Mouse (Mus musculus) limb, embryonic 13.5 days (tissue): ENCODE data around the gene Ablim1. TPM values are rescaled to one million over a fixed set of nuclear protein-coding genes. Genes with fewer than 3 reads are reported as not detected.

Experiments used
- ATAC-seq: fragments of 200-750 bp; cut with Nextera tagmentation; 2 replicates; pipeline ENCODE4 v1.8.0; 2017; ENCODE audit warnings: low read depth, moderate number of reproducible peaks, moderate TSS enrichment; ENCODE audit not compliant: low FRiP score
- H3K27ac ChIP-seq: fragments of 300-500 bp; sonication (generic); 2 replicates; pipeline ENCODE4 v1.5.1; 2015; ENCODE audit warnings: inconsistent platforms, mild to moderate bottlenecking, moderate library complexity
- H3K27me3 ChIP-seq: fragments of 300-500 bp; sonication (generic); 2 replicates; pipeline ENCODE4 v1.6.1; 2015; ENCODE audit warnings: mild to moderate bottlenecking, inconsistent platforms
- H3K36me3 ChIP-seq: fragments of 300-500 bp; sonication (generic); 2 replicates; pipeline ENCODE4 v1.6.1; 2015; ENCODE audit warnings: inconsistent platforms, mild to moderate bottlenecking, moderate library complexity
- H3K4me1 ChIP-seq: fragments of 300-500 bp; sonication (generic); 2 replicates; pipeline ENCODE4 v1.6.1; 2015; ENCODE audit warnings: inconsistent platforms
- H3K4me2 ChIP-seq: fragments of 300-500 bp; sonication (generic); replicated peaks from 2 replicates; pipeline ENCODE4 v1.6.1; 2015; ENCODE audit warnings: inconsistent platforms, mild to moderate bottlenecking, moderate library complexity
- H3K4me3 ChIP-seq: fragments of 300-500 bp; sonication (generic); 2 replicates; pipeline ENCODE4 v1.5.1; 2015; ENCODE audit warnings: moderate library complexity, mild to moderate bottlenecking, inconsistent platforms
- H3K9ac ChIP-seq: fragments of 300-500 bp; sonication (generic); 2 replicates; pipeline ENCODE4 v1.6.1; 2015; ENCODE audit warnings: mild to moderate bottlenecking, inconsistent platforms
- H3K9me3 ChIP-seq: fragments of 300-500 bp; sonication (generic); 2 replicates; pipeline ENCODE4 v1.6.1; 2016; ENCODE audit warnings: inconsistent platforms
- WGBS: fragments of 180-500 bp; shearing (Covaris S2); methylation state at CpG from one replicate; pipeline ENCODE4 v1.1.7; 2015; 5-methylcytosine and 5-hydroxymethylcytosine counted together
- polyA plus RNA-seq: library from polyadenylated mRNA; unstranded; fragments of >200 nt; fragmentation: Nextera tagmentation; extraction: Ambion mirVana; gene quantifications from 2 replicates; pipeline ENCODE4 v1.2.1, GENCODE M21; 2015

Gene Ablim1
- polyA plus RNA-seq, 1 experiment from 2014 or later: 34.0 TPM

DNA sequence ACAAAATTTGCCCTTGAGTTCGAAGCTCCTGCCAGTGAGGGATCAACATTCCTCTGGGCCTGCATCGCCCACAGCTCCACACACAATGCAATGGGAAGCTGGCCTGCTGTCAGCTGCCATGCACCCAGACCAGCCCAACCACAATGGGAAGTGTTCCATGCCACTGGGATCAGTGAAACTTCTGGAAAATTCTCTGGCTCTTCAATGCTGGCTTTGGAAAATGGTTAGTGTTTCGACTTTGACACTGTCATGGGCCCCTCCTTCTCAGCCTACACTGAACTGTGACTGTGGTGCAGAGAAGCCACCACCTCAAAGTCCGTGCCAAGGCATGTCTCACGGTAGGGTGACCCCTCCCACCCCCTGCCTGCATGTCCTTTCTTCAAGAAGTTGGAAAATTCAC, 125.3 kb downstream of the Ablim1 start:
- Histone ChIP-seq H3K9me3 (no peaks in the 10 kb centered on the region), H3K27ac (no peak overlapping the region)

GRCm38 (mm10) chr19:57188553-57188952, 126.2 kb downstream of the Ablim1 start:
- no peaks in the 10 kb centered on the region for H3K9me3 ChIP-seq
- H3K9ac ChIP-seq: no peak overlapping the region
- no peak overlapping the region for H3K27ac ChIP-seq
- H3K4me3 ChIP-seq: no peak overlapping the region
- H3K36me3 ChIP-seq: no peaks in the 10 kb centered on the region
- no peak overlapping the region for H3K4me2 ChIP-seq
- WGBS: 75% methylated on average over 4 of the region's 4 CpGs
- no peaks in the 10 kb centered on the region for H3K27me3 ChIP-seq
- H3K4me1 ChIP-seq: no peaks in the 10 kb centered on the region
- no peak for ATAC-seq

More for the DNA sequence above, 125.3 kb downstream of the Ablim1 start:
- Histone ChIP-seq H3K9ac (no peak overlapping the region), H3K36me3 (no peaks in the 10 kb centered on the region), H3K4me2 (no peak overlapping the region), H3K4me1 (no peaks in the 10 kb centered on the region), H3K27me3 (peaks cover under 1% of the 10 kb centered on the region; the same call in 1 of the 2 replicates), H3K4me3 (no peak overlapping the region)
- no peak for ATAC-seq
- 75% methylated on average over 5 of the region's 5 CpGs for whole genome bisulfite sequencing

- H3K4me3 ChIP-seq: no peak overlapping the region
- ATAC-seq: no peak
- peaks cover 9% of the 10 kb centered on the region for H3K4me1 ChIP-seq
- H3K4me2 ChIP-seq: no peak overlapping the region
- no peaks in the 10 kb centered on the region for H3K27me3 ChIP-seq
- no peaks in the 10 kb centered on the region for H3K36me3 ChIP-seq
- H3K27ac ChIP-seq: no peak overlapping the region
- WGBS: 81% methylated on average over 3 of the region's 3 CpGs
- H3K9ac ChIP-seq: no peak overlapping the region
- H3K9me3 ChIP-seq: no peaks in the 10 kb centered on the region
Measured at GRCm38 (mm10) chr19:57185021-57185420, 129.7 kb downstream of the Ablim1 start.

DNA sequence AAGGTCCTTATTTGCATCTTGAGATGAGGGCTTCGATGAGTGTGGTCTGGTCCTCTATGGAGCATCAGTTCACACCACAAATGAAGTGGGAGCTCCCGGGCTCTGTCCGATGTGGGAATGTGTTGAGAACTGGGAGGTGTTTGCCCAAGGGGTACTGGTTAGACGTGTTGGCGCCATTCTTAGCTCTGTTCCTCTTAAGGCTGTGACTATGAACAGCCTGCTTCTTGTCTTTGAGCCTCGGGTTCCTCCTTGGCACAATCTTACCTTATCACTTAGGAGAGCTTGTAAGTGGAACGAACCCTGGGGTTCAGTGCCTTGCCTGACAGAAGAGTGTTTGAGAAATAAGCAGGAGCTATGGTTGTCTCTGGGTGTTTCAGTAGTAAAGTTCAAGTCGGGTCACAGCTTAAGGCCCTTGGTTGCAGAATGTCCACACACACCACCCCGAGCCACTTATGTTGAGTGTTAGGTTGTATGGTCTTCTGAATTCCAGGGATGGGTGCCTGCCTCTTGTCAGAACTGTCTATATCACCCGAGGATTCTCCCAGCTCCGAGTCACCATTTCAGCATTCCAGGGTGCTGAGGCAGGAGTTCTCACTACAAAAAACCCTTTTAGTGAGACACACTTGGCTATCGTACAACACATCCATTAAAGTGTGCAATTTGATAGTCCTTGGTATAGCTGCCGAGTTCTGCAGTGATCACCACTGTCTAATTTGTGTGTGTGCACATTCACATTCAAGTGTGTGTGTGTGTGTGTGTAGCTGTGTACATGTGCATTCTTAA, 131.6 kb downstream of the Ablim1 start:
- Histone ChIP-seq H3K27ac (no peak overlapping the region), H3K4me1 (peaks cover 22% of the 10 kb centered on the region), H3K27me3 (no peaks in the 10 kb centered on the region), H3K9ac (no peak overlapping the region), H3K36me3 (no peaks in the 10 kb centered on the region), H3K4me2 (no peak overlapping the region), H3K9me3 (no peaks in the 10 kb centered on the region), H3K4me3 (no peak overlapping the region)
- no peak for ATAC-seq
- 83% methylated on average over 13 of the region's 13 CpGs for WGBS

GRCm38 (mm10) chr19:57181852-57182528, 132.7 kb downstream of the Ablim1 start:
- no peak overlapping the region for H3K27ac ChIP-seq
- 84% methylated on average over 10 of the region's 10 CpGs for WGBS

GRCm38 (mm10) chr19:57181317-57181716, 133.4 kb downstream of the Ablim1 start:
- Histone ChIP-seq H3K4me3 (no peak overlapping the region), H3K4me1 (peaks cover 27% of the 10 kb centered on the region), H3K4me2 (no peak overlapping the region), H3K27me3 (no peaks in the 10 kb centered on the region), H3K9me3 (no peaks in the 10 kb centered on the region), H3K36me3 (no peaks in the 10 kb centered on the region), H3K27ac (no peak overlapping the region), H3K9ac (no peak overlapping the region)
- WGBS: 92% methylated on average over 6 of the region's 6 CpGs
- no peak for ATAC-seq

More at GRCm38 (mm10) chr19:57181852-57182528, 132.7 kb downstream of the Ablim1 start:
- no peaks in the 10 kb centered on the region for H3K36me3 ChIP-seq
- no peaks in the 10 kb centered on the region for H3K9me3 ChIP-seq
- H3K27me3 ChIP-seq: no peaks in the 10 kb centered on the region
- H3K4me1 ChIP-seq: peaks cover 27% of the 10 kb centered on the region
- no peak overlapping the region for H3K4me2 ChIP-seq
- no peak overlapping the region for H3K9ac ChIP-seq
- ATAC-seq: no peak
- H3K4me3 ChIP-seq: no peak overlapping the region

- Histone ChIP-seq H3K9ac (no peak overlapping the region), H3K4me2 (no peak overlapping the region), H3K4me3 (no peak overlapping the region), H3K27ac (no peak overlapping the region), H3K36me3 (no peaks in the 10 kb centered on the region), H3K4me1 (peaks cover 27% of the 10 kb centered on the region), H3K9me3 (no peaks in the 10 kb centered on the region), H3K27me3 (no peaks in the 10 kb centered on the region)
- 73% methylated on average over 3 of the region's 3 CpGs for WGBS
- ATAC-seq: no peak
Measured at GRCm38 (mm10) chr19:57180908-57181307, 133.8 kb downstream of the Ablim1 start.

DNA sequence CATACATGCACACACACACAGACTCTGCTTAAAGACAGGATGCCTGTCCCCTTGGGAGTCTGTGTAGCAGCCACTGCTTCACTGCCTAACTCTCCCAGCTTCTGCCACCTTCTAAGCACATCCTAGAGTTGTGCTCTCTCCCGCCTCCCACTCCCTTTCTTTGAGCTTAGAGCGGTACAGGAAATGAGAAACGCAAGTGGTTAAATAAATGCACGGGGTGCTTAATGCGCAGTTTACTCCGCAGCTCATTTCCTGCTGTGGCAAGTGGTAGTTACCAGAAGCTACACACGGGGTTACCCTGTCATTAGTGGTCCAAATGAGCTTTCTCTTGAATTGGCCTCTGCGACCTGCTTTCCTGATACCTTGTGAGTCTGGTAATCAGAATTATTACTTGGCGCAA, 134.4 kb downstream of the Ablim1 start:
- no peak for ATAC-seq
- Histone ChIP-seq H3K4me1 (peaks cover 28% of the 10 kb centered on the region), H3K27ac (no peak overlapping the region), H3K9me3 (no peaks in the 10 kb centered on the region), H3K4me3 (no peak overlapping the region), H3K9ac (no peak overlapping the region), H3K4me2 (no peak overlapping the region), H3K36me3 (no peaks in the 10 kb centered on the region), H3K27me3 (no peaks in the 10 kb centered on the region)
- 17% methylated on average over 9 of the region's 9 CpGs for WGBS

DNA sequence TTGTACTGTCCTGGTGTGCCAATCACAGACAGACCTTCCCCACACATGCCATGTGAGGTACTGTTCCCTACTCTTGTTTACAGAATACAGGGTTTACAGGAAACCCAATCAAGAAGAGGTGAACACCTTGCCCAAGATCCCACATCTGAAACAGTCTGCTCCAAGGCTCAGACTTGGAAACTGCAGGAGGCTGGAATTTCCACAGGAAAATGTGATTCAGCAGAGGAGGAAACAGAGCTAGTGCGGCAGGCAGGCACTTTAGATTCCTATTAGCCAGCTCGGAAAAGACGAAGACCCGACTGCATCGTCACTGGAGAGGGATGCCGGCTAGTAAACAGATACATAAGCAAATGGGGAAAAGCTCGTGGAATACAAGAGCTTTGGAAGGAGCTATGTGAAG, 135.4 kb downstream of the Ablim1 start:
- H3K4me1 ChIP-seq: peaks cover 39% of the 10 kb centered on the region

GRCm38 (mm10) chr19:57177334-57177733, 137.4 kb downstream of the Ablim1 start:
- no peaks in the 10 kb centered on the region for H3K27me3 ChIP-seq
- H3K9me3 ChIP-seq: no peaks in the 10 kb centered on the region
- peaks cover 45% of the 10 kb centered on the region for H3K4me1 ChIP-seq
- no peaks in the 10 kb centered on the region for H3K36me3 ChIP-seq
- 45% methylated on average over 6 of the region's 6 CpGs for WGBS
- no peak overlapping the region for H3K4me2 ChIP-seq
- ATAC-seq: no peak
- no peak overlapping the region for H3K9ac ChIP-seq
- no peak overlapping the region for H3K27ac ChIP-seq
- H3K4me3 ChIP-seq: no peak overlapping the region

More for the DNA sequence above, 135.4 kb downstream of the Ablim1 start:
- no peak overlapping the region; the same call in 1 of the 2 replicates for H3K27ac ChIP-seq
- no peaks in the 10 kb centered on the region for H3K36me3 ChIP-seq
- no peak overlapping the region for H3K4me2 ChIP-seq
- ATAC-seq: no peak
- H3K4me3 ChIP-seq: no peak overlapping the region
- no peaks in the 10 kb centered on the region for H3K9me3 ChIP-seq
- no peaks in the 10 kb centered on the region for H3K27me3 ChIP-seq
- no peak overlapping the region for H3K9ac ChIP-seq
- WGBS: 63% methylated on average over 7 of the region's 7 CpGs

- Histone ChIP-seq H3K27me3 (peaks cover 2% of the 10 kb centered on the region; the same call in 1 of the 2 replicates), H3K27ac (no peak overlapping the region), H3K4me3 (no peak overlapping the region), H3K4me2 (no peak overlapping the region), H3K9ac (no peak overlapping the region), H3K9me3 (no peaks in the 10 kb centered on the region), H3K36me3 (no peaks in the 10 kb centered on the region), H3K4me1 (peaks cover 37% of the 10 kb centered on the region)
- ATAC-seq: no peak
Measured at GRCm38 (mm10) chr19:57175077-57175476, 139.6 kb downstream of the Ablim1 start.

DNA sequence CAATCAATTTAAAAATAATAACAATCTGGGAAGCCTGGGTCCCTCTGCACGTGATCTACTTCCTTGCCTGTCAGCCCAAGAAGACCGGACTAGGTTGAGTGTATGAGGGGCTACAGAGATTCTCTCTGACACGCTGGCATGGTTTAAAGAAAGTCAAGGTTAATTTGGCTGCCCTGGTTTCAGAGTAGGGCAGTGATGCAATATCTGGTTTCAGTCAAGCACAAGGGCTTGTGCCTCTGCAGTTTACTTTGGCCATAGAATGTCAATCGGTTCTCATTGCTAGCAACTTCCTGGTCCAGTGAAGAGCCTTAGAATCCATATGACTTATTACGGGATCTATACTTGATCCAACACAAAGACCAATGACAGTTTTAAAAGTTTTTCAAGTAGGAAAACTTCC, 140.2 kb downstream of the Ablim1 start:
- Histone ChIP-seq H3K9ac (no peak overlapping the region), H3K4me2 (no peak overlapping the region), H3K4me1 (peaks cover 33% of the 10 kb centered on the region), H3K9me3 (no peaks in the 10 kb centered on the region), H3K4me3 (no peak overlapping the region), H3K27me3 (peaks cover 2% of the 10 kb centered on the region; the same call in 1 of the 2 replicates), H3K27ac (no peak overlapping the region), H3K36me3 (no peaks in the 10 kb centered on the region)
- 77% methylated on average over 5 of the region's 5 CpGs for WGBS
- ATAC-seq: no peak
